Mouse (Mus musculus): ENCODE data around the gene Ccl17.
A peak's percentile ranks its signal among the peaks of the same experiment; 100 is the strongest.
"Not testable (repeated sequence)": the region's sequence is repeated elsewhere in the genome, so short reads cannot be mapped to it uniquely, and the experiment has no call there.

The Ccl17 gene

GRCm38 (mm10) chr8:94826210-94826609, 16.0 kb downstream of the Ccl17 start:
- no peak for DNase-seq (ENCODE audit: low spot score)

- no peak for DNase-seq (ENCODE audit: low spot score)
Observed at GRCm38 (mm10) chr8:94828284-94828683, 18.0 kb downstream of the Ccl17 start.

- not testable (repeated sequence) for DNase-seq (ENCODE audit: low spot score)
Observed at GRCm38 (mm10) chr8:94833901-94834405, 23.7 kb downstream of the Ccl17 start.

GRCm38 (mm10) chr8:94835751-94836150, 25.5 kb downstream of the Ccl17 start:
- DNase-seq (ENCODE audit: low spot score) = not testable (repeated sequence)

GRCm38 (mm10) chr8:94836456-94837240, 26.4 kb downstream of the Ccl17 start:
- DNase-seq (ENCODE audit: low spot score) = no peak

- DNase-seq (ENCODE audit: low spot score) = peak; percentile 92
Observed at GRCm38 (mm10) chr8:94837662-94838574, 27.7 kb downstream of the Ccl17 start, which contains the start of the genes Coq9 and Ciapin1. TSS of gene Coq9 (plus strand) at chr8:94838321. TSS of gene Ciapin1 (minus strand) at chr8:94838358.

- DNase-seq (ENCODE audit: low spot score) = no peak
Observed at GRCm38 (mm10) chr8:94838600-94838999, 28.3 kb downstream of the Ccl17 start.

GRCm38 (mm10) chr8:94841183-94841582, 30.9 kb downstream of the Ccl17 start:
- DNase-seq (ENCODE audit: low spot score) = no peak

GRCm38 (mm10) chr8:94850049-94850448, 39.8 kb downstream of the Ccl17 start:
- no peak for DNase-seq (ENCODE audit: low spot score)

GRCm38 (mm10) chr8:94854761-94855160, 44.5 kb downstream of the Ccl17 start:
- DNase-seq (ENCODE audit: low spot score) = not testable (repeated sequence)

GRCm38 (mm10) chr8:94857011-94857345, 46.7 kb downstream of the Ccl17 start:
- no peak for DNase-seq (ENCODE audit: low spot score)

GRCm38 (mm10) chr8:94857346-94858173, 47.3 kb downstream of the Ccl17 start, which contains the start of gene Polr2c:
TSS of gene Polr2c (plus strand) at chr8:94857450.
- peak; percentile 86 for DNase-seq (ENCODE audit: low spot score)

GRCm38 (mm10) chr8:94861352-94861910, 51.2 kb downstream of the Ccl17 start:
- DNase-seq (ENCODE audit: low spot score) = peak; percentile 69

Measured in spleen, adult 12 weeks (tissue).